Mouse (Mus musculus): ENCODE results near the gene Rb1.

- TF ChIP-seq EP300 (IDR thresholded peaks at IDR 0.05; ENCODE audit: low read depth) (no peak), CTCF (IDR thresholded peaks at IDR 0.05; ENCODE audit: low read depth) (no peak)
Measured at GRCm38 (mm10) chr14:73301856-73302255, 23.8 kb downstream of the Rb1 start.
